Mouse (Mus musculus) gastrocnemius, adult 8-10 months (tissue): ENCODE results near the gene Sf3b2. TPM values are rescaled to one million over a fixed set of nuclear protein-coding genes. Genes with fewer than 3 reads are reported as not detected.
A peak's percentile ranks its signal among the peaks of the same experiment; 100 is the strongest.

ENCODE experiments used
- DNase-seq, 2 experiments: peaks; one replicate each; pipeline ENCODE4 v3.0.0; 2022; ENCODE audit warnings: low spot score in 2 of 2
- total RNA-seq, 4 experiments: library from RNA; stranded (reverse); gene quantifications; 2 replicates each; pipeline ENCODE4 v1.2.4; 2022

Gene Sf3b2
- 10 to 100 TPM; 59.7 to 74.1 (median 62.9) TPM for total RNA-seq

DNA sequence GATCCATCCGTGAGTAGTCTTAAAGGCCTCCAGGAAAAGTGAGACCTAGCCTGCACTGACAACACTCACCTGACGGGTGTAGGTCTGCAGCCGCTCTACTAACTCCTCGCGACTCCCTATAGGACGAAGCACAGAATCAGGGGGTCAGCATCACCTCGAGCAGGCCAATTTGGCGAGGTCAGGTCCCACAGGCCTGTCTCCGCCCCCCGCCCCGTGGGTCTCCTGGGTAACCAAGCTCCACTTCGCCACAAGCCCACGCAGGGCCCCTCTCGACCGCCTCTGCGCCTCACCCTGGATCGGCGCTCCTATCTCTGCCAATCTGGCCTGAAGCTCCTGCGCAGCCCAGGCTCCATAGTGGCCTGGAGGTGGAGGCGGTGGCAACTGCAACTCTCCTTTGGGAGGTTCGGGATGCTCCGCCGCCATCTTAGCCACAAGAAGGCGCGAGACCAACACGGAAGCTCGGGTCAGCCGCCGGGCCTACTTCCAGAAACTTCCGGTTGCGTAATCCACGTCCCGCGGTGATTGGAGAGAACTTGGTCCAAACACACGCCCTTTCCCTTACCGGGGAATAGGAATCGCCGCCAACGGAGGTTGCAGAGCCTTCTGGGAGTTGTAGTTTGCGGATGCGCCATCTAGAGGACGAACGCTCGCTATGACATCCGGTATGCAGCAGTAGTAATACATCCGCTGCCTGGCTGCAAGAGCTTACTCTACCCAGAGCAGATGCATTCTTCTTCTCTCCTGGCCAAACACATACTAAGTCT is at the start of gene Sf3b2:
Gene Sf3b2 (minus strand): TSS at position 484 of the 764 bp plus-strand sequence.
- peak; percentile 98 for DNase-seq

DNA sequence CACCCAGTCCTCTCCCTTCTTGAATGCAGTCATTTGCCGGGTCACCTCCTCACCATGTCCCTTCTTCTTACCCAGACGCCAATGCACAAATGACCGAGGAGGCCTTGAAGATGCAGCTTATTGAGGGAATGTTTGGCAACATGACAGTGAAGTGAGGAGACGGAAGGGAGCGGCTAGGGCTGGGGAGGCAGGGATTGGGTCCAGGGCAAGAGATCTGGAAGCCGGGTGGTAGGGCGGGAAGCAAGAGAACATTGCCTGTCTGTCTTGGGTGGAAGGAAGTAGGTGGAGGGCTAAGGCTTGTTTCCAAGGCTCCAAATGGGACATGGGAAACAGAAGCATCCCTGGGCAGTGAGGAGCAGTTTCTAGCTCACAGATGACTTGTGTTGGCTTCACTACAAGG is 46.1 kb upstream of the Sf3b2 start:
- DNase-seq, result no peak

DNA sequence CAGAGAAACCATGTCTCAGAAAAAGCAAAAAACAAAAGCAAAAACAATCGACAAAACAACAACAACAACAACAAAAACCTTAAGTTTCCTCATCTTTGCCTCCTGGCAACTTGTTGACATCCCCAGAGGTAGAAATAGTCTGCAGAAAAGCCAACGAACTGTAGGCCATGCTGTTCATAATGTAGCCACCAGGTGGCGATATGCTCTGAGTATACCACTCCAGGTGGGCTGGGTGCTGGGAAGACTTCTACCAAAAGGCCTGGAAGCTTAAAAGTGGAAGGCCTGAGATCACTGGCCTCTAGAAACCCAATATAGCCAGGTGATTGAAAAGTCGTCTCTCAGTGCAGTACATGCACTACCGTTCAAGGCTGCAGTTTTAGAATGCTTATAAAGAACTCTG is 42.7 kb upstream of the Sf3b2 start:
- peak; percentile 67 to 75 for DNase-seq

DNA sequence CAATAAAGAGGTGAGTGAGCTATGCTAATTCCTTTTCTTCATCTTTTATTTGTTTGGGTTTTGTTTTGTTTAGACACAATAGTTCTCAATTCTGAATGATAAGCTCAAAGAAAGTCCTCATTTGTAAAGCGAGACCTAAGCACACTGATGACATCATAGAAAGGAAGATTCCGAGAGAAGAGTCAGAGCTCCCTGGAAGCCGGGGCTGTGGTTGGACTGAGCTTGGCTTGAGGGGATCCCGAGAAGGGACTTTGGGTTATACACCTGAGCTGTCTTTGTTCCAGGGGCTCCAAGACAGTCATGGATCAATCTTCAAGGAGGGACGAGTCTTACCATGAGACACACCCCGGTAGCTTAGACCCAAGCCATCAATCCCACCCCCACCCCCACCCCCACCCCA is 40.2 kb upstream of the Sf3b2 start, which contains the start of gene Catsper1:
Gene Catsper1 (plus strand): TSS at position 301 of the 400 bp plus-strand sequence.
- no peak for DNase-seq

DNA sequence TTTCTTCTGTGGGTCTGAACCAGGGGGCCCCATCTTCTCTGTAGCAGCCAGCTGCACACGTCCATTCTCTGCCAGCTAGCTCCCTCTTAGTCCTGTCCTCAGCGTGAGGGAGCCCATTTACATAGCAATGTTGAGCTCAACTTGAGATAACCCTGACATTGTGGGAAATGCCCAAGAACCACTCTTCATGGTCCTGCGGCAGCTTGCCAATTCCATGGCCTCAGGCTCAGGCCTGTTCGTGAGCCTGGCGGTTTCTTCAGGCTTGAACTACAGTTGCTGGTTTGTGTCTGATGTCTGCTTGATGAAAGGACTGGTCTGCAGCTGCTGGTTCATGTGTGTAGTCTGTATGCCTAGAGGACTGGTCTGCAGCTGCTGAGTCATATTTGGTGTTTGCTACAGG is 39.5 kb upstream of the Sf3b2 start:
- DNase-seq, result no peak

DNA sequence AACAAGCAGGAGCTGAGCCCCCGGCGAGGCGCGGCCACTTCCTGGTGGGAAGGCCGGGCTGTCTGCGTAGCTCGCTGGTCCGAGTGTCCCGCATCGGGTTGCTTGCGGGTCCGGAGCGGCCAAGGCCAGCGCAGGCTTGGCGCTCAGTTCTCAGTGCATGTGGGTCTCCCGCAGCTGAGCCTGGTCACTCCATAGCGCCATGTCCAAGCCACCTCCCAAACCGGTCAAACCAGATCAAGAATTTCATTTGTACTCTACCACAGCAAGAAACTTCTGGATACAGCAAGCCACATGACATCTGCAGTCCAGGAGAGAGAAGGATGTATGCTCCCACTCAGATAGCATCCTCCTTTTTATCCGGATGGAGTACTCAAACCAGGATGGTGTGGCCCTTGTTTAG is 32.7 kb upstream of the Sf3b2 start:
- DNase-seq, result no peak

DNA sequence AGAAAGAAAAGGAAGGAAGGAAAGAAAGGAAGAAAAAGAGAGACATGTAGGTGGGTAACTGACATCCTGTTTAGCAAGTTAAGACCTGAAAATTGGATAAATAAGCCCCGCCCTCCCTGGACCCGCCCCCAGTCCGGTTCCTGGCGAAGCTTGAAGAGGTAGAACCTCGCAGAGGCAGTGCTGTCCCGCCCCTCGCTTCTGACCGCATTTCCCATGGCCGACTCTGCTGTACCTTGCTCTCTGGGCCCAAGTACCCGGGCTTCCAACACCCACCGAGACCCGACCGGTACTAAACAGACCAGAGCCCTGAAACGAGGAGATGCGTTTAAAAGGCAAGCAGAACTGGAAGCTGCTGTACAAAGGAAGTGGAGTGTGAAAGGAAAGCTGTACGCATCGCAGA is 28.5 kb upstream of the Sf3b2 start:
- no peak for DNase-seq

DNA sequence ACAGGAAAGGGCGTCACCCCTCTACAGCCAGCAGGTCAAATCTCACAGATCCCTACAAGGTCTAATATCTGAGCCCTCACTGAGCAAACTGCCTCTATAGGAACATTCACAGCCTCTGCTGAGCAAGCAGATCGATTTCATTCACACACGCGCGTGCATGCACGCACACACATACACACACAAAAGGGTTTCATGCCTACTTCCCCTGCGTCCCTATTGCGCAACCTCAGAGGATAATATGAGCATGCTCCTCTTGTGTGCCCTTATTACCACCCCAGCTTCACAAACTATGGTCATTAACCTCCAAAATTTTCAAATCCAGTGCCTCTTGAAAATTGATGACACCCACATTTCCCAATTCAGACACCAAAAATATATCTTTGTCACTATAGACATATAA is 17.9 kb upstream of the Sf3b2 start:
- no peak for DNase-seq

DNA sequence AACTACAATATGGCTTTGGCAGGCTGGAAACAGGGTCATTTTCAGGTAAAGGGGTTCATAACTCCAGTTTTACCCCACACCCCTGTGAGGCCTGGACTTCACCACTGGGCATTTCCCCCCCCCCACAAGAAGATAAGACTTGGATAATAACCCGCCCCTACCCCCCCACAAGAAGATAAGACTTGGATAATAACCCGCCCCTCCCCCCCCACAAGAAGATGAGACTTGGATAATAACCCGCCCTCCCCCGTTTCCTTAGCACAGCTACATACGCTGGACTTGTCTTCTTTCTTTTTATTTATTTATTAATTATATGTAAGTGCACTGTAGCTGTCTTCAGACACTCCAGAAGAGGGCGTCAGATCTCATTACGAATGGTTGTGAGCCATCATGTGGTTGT is 13.8 kb upstream of the Sf3b2 start:
- no peak for DNase-seq

DNA sequence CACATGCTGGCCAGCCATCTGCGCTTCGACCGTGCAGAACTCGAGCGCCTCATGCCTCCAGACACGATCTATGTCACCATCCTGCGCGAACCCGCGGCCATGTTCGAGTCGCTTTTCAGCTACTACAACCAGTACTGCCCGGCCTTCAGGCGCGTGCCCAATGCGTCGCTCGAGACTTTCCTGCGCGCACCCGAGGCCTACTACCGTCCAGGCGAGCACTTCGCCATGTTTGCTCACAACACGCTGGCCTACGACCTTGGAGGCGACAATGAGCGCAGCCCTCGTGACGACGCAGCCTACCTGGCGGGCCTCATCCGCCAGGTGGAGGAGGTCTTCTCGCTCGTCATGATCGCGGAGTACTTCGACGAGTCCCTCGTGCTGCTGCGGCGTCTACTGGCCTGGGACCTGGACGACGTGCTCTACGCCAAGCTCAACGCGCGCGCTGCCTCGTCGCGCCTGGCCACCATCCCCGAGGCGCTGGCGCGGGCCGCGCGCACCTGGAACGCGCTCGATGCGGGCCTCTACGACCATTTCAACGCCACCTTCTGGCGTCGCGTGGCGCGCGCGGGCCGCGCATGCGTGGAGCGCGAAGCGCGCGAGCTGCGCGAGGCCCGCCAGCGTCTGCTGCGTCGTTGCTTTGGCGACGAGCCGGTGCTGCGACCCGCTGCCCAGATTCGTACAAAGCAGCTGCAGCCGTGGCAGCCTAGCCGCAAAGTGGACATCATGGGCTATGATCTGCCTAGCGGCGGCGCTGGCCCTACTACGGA is 11.9 kb upstream of the Sf3b2 start:
- DNase-seq, result no peak

DNA sequence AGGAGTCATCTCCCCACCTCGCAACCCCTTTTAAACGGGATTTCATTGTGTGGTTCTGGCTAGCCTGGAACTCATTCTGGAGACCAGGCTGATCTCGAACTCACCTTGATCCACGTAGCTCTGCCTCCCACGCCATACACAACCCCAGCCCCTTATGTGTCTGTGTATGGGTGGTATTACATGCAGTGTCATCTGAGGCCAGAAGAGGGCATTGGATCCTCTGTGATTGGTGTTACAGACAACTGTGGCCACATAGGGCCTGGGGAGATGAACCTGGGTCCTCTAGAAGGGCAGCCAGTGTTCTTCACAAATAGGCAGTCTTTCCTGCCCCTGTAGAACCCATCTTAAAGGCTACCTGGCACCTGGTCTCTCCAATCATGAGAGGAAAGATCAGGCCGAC is 11.0 kb upstream of the Sf3b2 start:
- DNase-seq, result no peak

DNA sequence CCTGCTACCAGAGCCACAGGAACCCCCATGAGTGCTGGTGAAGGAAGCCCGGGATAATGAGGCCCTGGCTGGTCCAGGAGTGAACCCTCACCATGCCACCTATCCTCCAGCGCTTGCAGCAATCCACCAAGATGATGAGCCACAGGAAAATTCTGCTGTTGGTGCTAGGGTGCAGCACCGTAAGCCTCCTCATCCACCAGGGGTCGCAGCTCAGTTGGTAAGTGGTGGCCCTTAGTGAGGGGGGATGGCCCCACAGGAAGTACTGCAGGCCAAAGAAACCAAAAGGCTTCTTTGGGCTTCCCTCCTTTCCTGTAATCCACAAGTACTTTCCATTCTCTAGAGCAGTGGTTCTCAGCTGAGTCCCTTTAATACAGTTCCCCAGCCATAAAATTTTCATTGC is 7.2 kb upstream of the Sf3b2 start:
- no peak for DNase-seq

DNA sequence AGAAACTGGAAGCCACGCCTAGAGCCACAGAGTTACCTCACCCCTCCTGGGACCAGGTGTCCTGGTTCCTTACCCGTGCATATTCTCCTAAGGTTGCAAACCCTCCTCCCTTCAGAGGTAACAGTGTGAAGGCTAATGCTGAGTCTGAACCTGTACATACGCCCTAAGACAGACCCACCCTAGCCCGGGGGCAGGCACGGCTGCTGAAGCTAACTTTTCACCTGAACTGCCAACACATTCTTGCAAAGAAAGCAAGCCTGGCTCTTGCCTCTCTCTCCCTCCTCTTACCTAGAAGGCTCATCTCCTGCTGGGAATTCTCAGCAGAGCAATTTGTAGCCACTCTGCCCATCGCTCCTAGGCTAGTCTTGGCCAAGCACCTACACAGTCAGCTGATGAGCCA is 5.3 kb upstream of the Sf3b2 start:
- no peak for DNase-seq

DNA sequence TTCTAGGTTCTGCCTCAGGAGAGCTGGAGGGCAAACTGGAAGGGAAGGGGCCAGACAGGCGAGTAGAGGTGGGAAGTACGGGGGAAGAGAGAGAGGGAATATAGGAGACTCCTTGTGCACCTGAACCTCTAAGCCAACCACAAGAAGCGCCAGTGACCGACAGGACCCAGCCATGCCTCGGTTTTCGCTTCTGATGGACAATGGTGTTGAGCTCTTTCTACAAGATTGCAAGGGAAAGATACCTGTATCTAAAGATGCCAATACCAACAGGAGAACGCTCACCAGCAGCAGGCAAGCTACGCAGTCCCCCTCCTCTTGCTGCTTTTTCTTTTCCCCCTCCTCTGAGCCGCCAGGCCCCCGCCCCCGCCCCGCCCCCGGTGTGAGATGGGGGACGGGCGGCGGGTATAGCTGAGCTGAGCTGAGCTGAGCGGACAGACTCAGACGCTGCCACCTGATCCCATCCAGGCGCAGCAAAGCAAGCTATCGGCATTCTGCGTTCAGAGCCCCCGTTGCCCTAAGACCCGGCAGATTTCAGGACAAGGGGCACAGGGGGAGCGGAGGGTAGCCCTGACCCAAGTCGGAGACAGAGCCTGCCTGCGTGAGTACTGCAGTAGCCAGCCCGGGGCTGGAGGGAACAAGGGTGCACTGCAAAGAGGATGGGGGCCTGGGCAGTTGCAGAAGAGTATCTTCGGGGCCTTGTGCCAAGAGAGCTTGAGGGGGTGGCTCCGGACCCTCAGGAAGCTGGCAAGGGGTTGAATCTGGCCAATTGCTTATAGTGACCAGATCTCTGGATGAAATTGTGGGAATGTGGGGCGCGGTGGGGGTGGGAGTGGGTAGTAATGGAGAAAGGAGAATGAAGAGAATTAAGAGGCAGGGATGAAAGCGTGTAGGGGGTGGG is 2.9 kb upstream of the Sf3b2 start, which contains the start of gene Gal3st3:
Gene Gal3st3 (plus strand): TSS at position 429 of the 898 bp plus-strand sequence.
- no peak for DNase-seq

DNA sequence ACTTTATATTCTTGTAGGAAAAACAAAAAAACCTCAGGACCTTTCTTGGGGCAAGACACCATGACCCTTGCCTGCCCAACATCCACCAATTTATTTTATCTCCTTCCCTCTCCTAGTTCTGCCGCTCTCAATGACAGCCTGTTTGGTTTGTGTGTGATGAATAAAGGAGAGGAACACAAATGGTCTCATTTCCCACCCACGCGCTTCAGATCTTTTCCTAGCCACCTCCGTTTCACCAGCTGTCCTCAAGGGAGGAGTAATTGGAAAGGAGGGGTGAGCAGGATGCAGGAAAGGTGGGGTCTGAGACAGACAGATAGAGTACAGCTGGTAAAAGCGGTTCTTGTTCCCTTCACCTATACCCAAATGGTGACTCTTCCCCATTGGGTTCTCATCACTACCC is 1.4 kb upstream of the Sf3b2 start:
- DNase-seq, result no peak

DNA sequence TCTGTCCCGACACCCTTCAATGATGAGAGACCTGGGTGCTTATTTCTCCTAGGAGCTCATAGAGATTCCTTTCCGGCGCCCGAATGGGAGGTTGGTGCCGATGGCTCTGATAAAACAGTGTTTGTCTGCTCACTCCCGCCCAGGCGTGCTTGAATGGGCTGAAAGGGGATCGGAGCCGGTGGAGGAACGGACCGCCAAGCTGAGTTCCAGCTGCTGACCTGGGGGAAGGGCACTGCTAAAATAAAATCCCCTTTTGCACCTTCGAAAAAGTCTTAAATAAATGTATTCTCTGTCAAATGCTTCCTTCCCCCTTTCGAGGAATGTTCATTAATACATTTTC is 451 bp upstream of the Sf3b2 start:
- no peak for DNase-seq

DNA sequence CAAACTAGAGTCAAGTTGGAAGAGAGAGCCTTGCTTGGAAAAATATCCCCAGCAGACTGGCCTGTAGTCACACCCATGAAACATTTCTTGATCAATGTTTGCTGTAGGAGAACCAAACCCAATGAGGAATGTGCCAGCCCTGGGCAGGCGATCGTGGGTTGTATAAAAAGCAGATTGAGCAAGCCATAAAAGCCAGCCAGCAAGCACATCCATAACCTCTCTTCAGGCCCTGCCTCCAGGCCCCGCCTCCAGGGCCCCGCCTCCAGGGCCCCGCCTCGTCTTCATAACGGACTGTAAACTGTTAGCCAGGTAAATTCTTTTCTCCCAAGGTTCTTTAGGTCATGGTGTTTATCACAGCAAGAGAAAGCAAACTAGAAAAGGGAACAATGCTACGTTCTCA is 16.9 kb downstream of the Sf3b2 start:
- no peak for DNase-seq

DNA sequence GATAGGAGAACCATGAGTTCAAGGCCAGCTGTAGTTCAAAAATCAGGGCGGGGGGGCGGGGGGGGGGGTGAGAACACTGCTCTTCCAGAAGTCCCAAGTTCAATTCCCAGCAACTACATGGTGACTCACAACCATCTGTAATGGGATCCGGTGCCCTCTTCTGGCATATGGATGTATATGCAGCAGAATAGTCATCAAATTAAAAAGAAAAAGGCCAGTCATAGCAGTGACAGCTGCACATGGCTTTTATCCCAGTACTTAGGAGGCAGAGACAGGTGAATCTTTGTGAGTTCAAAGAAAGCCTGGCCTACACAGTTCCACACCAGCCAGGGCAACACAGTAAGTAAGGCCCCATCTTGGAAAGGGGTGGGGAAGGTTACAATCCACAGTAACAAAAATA is 18.1 kb downstream of the Sf3b2 start:
- no peak for DNase-seq

DNA sequence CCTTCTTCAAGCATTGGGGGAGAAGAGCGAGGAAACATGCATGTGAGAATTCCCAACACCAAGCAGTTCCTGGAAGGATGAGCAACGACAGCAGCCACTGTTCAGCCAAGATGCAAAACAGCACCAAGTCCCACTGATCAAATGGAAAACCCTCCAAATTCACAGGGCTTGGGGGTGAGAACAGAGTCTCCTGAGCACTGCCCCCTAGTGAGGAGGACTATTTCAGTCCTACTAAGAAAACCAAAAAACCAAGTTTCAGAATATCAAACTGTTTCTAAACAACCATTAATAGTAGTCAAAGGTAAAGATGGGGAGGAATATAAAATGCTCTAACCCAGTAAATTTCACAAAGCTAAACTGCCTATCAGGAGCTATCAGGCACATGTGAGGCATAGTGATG is 18.7 kb downstream of the Sf3b2 start:
- DNase-seq, result no peak

DNA sequence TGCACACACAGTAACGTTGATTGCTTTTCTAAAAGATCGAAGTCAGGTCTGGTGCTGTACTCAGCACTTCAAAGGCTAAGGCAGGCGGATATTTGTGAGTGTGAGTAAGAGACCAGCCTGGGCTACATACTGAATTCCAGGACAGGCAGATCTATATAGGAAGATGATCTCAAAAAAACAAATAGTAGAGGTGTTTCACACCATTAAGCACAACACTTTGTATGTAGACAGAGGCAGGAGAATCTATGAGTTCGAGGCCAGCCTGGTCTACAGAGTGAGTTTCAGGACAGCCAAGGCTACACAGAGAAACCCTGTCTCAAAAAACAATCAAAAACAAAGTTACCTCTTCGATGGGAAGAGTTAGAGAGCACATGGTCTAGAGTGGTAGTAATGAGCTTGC is 19.5 kb downstream of the Sf3b2 start:
- DNase-seq, result no peak

DNA sequence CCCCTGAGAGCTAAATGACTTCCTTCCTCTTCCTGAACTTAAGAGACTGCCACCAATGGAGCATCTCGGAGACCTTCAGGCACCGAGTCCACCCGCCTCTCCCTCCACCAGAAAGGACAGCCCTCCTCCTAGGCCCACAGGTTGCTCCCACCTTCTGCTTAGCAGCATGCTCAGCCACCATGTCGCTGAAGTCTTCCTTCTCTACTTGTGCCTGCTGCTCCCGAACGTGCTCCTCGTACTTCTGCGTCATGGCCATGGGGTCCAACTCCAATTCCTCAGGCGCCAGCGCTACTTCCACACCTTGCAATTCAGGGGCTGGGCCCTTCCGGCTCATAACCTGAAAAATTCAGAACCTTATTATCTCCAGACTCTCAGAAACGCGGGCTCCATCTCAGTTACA is 20.6 kb downstream of the Sf3b2 start:
- DNase-seq, result no peak

DNA sequence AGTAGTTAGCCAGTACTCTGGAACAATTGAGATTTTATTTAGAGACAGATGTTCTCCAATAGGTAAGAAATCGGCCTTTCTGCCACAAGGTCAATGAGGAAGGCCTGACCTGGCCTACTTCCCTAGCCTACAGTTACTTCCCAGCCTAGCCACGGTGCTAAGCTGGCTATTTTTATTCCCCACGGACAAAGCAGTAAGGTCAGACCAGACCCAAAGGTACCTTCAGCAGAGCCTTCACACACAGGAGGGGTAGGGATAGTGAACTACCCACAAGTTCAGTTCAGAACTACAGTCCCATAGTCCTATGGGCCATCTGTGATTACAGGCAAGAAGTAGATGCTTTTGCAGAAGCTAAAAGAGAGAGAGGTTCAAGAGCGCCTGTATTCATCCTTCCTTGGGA is 21.3 kb downstream of the Sf3b2 start:
- no peak for DNase-seq
